Mouse (Mus musculus): ENCODE results near the gene Edem1. TPM values are rescaled to one million over a fixed set of nuclear protein-coding genes. Genes with fewer than 3 reads are reported as not detected.
A peak's percentile ranks its signal among the peaks of the same experiment; 100 is the strongest.

Gene Edem1
- total RNA-seq, 2 experiments from 2014 or later: 2.7 to 5.1 TPM

DNA sequence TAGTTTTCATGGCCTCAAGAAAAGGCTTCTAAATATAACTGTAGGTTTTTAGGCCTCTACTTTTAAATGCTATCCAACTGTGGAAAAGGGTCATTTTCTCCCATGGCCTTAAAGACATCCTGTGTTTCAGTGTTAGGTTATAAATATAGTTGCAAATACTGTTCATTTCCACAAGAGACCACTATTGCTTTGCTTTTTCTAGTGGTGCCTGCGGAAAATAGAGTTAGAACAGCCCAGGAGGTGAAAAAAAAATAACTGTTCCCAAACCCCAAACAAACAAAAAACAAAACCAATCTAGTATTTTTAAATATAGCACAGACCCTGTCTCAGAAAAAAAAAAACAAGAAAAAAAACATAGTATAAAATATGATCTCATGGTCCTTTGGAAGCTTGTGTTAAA lies 46.9 kb downstream of the Edem1 start:
- no peak for DNase-seq (ENCODE audit: low spot score)

- DNase-seq (ENCODE audit: low spot score): no peak
These were observed 47.6 kb downstream of the Edem1 start for GRCm38 (mm10) chr6:108876052-108876451.

DNA sequence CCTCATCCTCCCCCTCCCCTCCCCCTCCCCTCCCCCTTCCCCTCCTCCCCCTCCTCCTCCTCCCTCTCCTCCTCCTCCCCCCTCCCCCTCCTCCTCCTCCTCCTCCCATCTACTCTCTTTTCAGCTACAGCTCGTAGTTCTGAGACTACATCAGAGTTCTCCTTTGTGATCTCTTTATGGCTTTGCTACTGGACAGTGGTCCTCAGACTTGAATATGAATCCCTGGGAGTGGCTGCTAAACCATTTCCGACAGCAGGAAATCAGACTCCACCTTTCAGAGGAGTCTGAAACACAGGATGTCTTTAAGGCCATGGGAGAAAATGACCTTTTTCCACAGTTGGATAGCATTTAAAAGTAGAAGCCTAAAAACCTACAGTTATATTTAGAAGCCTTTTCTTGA lies 48.0 kb downstream of the Edem1 start:
- DNase-seq (ENCODE audit: low spot score): no peak

- DNase-seq (ENCODE audit: low spot score): no peak
These were observed 52.0 kb downstream of the Edem1 start for GRCm38 (mm10) chr6:108880368-108881013.

GRCm38 (mm10) chr6:108881074-108881473 lies 52.6 kb downstream of the Edem1 start:
- DNase-seq (ENCODE audit: low spot score): no peak

DNA sequence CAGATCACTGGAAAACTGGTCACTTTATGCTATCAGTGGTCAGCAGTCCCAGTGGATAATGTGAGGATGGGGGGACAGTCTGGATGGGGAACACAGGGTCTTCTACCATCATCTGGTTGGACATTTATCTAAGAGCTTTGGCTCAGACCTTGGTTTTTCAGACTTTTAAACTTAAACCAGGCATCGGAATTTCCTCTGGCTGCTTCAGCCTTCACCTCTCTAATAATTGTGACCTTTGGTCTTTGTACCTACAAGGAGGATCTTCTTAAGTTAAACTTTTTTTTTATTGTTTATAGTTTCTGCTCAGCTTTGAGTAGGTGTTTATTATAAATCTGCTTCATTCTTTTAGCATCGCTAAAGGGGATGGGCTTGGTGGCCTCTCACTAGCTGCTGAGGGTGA lies 55.4 kb downstream of the Edem1 start:
- no peak for DNase-seq (ENCODE audit: low spot score)

DNA sequence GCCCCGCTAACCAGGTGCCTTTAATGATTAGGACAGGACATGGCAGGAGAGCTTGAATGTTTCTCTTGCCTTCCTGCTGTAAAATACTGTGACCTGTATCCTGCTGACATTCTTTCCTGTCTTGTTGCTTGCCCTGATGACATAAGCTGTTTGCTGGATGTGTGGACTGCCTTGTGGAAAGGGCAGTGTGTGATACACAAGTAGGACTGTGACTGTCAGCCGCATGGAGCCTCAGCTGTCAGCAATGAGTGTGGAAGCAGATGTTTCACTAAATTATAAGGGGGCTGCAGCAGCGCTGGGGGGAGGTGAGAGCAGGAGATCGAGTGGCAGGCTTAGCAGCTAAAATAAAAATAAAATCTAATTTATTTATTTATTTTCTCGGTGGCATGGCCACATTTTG lies 56.2 kb downstream of the Edem1 start:
- no peak for DNase-seq (ENCODE audit: low spot score)

DNA sequence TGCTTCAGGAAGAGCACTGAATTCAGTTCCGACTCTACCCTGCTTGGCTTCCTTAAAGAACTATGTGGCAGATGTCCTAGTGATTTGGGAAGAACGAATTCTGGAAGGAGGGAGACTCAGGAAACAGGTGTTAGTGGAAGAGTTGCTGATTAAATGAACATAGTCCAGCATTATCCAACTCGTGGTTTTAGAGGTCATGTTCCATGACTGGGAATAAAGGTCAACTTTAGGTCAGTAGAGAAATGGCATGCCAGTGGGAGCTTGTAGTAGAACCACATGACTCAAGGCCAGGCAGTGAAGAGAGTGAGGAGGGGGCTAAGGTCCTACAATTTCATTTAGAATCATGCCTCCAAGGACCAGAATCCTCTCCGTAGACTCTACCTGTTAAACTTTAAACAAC lies 57.9 kb downstream of the Edem1 start:
- DNase-seq (ENCODE audit: low spot score): no peak

DNA sequence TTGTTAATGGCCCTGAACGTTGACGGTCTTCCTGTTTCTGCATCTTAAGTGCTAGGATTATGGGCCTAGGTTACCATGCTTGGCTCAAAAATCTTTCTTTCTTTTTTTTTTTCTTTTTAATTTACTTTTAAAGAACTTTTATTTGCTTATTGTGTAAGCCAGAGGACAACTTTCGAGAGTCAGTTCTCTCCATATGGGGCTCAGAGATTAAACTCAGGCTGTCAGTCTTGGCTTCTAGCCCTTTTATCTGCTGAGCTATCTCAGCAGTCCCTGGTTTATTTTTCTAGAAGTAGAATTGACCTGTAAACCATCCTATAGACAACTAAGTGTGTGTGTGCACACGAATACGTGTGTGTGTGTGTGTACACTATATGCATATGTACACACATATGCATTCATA lies 64.1 kb downstream of the Edem1 start:
- DNase-seq (ENCODE audit: low spot score): no peak

DNA sequence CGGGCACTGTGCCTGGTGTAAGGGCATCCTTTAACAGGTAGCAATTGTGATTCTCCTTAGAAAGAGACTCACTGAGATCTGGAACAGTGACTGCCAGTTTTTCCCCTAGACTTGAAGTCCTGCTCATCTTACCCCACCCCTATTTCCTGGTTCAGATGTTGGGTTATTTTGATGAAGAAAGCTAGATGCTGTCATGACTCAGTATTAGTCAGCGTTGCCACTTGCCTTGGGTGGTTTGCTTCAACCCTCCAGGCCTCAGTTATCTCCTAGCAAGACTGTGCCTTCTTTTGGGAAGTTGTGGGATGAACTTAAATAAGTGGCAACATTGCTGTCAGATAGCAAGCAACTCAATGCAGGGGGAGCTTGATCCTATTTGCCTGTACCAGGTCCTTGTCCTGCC lies 66.7 kb downstream of the Edem1 start:
- DNase-seq (ENCODE audit: low spot score): no peak

DNA sequence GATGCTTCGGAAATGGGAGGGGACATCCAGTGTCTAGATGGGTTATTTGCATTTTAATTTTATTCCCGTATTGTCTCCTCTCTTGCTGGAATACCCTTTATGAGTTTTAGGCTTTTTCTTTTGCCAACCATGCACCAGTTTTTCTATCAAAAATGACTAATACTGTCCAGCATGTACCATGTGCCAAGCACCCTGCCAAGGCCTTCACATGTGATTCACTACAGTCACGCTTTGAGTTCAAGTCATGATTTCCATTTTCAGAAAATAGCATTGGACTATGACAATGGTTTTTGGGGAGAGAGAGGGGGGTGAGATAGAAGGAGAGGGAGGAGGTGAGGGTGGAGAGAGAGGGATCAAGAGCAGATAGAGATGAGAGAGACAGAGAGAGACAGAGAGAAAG lies 67.5 kb downstream of the Edem1 start:
- no peak for DNase-seq (ENCODE audit: low spot score)

GRCm38 (mm10) chr6:108896525-108897087 lies 68.2 kb downstream of the Edem1 start:
- peak; percentile 3 for DNase-seq (ENCODE audit: low spot score)

- no peak for DNase-seq (ENCODE audit: low spot score)
These were observed 70.8 kb downstream of the Edem1 start for GRCm38 (mm10) chr6:108899231-108899630.

DNA sequence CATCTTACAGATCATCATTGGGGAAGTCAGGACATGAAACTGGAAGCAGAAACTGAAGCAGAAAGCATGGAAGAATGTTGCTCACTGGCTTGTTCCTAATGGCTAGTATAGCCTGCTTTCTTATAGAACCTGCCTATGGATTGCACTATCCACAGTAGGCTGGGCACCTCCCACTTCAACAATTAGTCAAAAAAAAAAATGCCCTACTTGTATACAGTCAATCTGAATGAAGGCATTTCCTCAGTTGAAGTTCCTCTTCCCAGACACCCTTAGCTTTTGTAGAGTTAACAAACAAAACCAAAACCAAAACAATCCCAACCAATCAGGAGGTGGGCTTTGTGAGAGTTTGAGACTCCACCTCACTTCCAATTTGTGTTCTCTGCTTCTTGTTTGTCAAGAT lies 73.7 kb downstream of the Edem1 start:
- no peak for DNase-seq (ENCODE audit: low spot score)

GRCm38 (mm10) chr6:108903280-108903679 lies 74.8 kb downstream of the Edem1 start:
- DNase-seq (ENCODE audit: low spot score): no peak

DNA sequence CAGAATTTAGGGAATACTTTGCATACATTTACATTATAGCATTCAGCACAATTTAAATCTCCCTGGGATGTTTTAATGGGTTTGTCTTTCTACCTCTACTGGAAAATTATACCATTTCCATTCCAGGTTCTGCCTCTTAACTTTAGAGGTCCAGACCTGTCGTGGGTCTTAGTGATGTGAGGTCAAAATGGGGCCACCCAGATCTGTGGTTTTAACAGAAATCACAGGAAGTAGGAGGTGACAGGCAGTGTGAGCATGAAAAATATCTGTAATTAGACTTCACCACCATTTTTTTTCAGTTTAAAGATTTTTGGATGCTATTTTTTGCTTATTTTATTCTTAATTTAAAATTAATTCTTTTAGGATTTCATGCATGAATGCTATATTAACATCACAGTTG lies 78.1 kb downstream of the Edem1 start:
- DNase-seq (ENCODE audit: low spot score): no peak

Other genes starting within 250 kb of the Edem1 start
- gene Bhlhe40, start 168.0 kb upstream of the Edem1 start, total RNA-seq (2021): 10 to 100 TPM; 70.0 to 98.6 TPM
- gene Arl8b, start 45.5 kb upstream of the Edem1 start, total RNA-seq (2021): 100 to 1,000 TPM; 114 to 126 TPM

Data from gastrocnemius, adult 18-20 months (tissue).